Mouse (Mus musculus) liver (tissue): Measurements from ENCODE around the gene Zscan4-ps1.
"Not testable (repeated sequence)": the region's sequence is repeated elsewhere in the genome, so short reads cannot be mapped to it uniquely, and the experiment has no call there.

Experiments
- DNase-seq: peaks from one replicate; pipeline ENCODE4 v3.0.0-alpha.2; 2020; ENCODE audit warnings: mixed read lengths

Gene Zscan4-ps1

GRCm38 (mm10) chr7:11069591-11069990, at the start of gene Zscan4-ps1:
Zscan4-ps1 (minus strand) TSS chr7:11069691.
- DNase-seq = not testable (repeated sequence)
